Mouse (Mus musculus) thymus, postnatal 36 days (tissue): ENCODE data around the gene Olfr569.

Experiments used
- DNase-seq, 2 experiments: peaks; one replicate each; pipeline ENCODE4 v3.0.0; 2022; ENCODE audit warnings: mixed read lengths in 2 of 2

Olfr569 gene

DNA sequence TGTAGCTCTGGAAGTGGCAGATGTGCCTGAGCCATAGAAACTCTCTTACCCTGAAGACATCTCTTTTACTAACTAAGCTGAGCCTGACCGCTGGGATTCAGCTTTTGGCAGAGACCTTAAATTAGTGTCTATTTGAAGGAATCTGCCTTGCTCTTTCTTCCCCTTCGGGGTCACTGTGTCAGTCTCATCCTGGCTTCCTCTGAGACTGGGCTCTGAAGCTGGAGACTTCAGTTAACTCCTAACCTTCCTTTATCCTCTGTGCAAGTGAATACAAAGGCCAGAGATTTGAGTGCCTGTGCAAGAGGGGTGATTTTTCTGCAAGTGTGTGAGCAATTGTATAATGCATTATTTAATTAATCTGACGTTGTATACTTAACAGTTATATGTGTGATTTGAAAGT is at the start of gene Olfr569:
Gene Olfr569, minus strand, starts transcription at position 101 of the 400 bp plus-strand sequence.
- no peak for DNase-seq

DNA sequence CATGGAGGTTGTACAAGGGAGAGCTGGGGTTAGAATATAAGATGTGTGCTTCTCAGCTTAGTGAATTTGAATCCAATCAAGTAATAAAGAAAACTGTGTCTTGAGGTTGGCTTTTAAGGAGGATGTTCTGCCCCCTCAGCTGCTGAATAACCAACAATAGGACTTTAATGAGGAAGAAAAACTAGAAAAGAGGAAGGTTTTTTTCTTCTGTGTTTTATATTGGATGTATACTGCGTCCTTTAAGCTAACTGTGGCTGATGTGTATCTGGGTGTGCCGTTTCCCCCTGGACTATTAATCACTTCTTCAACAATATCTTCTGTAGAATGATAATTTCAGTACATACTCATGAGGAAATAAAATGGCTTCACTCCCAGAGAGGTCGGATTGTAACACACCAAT is 36.4 kb upstream of the Olfr569 start:
- no peak for DNase-seq

DNA sequence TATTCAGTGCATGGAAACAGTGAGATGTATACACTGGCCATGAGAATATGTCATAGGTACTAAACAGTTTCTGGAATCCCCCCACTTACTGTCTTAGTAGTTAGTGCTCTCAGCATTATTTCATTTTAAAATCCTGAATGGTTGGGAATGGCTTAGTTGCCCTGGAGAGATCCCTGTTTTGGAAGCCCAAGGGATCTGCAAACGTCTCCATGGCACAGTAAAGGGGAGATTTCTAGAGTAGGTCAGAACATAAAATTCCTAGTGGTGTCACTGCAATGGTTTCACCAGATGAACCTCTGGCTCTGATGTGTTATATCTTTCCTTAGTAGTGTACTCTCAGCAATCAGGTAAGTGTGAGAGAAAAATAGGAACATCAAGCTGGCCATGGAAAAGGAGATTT is 33.4 kb upstream of the Olfr569 start, which contains the start of gene Olfr572:
Gene Olfr572, plus strand, starts transcription at position 301 of the 400 bp plus-strand sequence.
- no peak for DNase-seq

DNA sequence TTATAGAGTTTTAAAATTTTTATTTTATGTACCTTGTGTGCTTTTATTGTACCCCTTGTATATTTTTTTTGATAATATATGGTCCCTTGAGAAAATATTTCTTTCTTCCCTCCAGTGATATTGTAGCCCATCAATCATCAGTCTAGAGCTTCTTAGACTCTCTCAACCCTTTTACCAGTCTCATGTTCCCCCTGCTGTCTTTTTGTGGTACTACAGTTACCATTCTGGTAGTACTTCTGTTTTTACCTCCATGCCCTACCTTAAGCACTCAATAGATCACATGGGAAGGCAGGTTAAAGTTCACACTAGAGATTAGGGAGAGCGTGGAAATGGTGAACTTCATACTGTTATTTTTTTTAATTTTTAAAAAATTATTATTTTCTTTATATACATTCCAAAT is 28.9 kb upstream of the Olfr569 start:
- no peak for DNase-seq

DNA sequence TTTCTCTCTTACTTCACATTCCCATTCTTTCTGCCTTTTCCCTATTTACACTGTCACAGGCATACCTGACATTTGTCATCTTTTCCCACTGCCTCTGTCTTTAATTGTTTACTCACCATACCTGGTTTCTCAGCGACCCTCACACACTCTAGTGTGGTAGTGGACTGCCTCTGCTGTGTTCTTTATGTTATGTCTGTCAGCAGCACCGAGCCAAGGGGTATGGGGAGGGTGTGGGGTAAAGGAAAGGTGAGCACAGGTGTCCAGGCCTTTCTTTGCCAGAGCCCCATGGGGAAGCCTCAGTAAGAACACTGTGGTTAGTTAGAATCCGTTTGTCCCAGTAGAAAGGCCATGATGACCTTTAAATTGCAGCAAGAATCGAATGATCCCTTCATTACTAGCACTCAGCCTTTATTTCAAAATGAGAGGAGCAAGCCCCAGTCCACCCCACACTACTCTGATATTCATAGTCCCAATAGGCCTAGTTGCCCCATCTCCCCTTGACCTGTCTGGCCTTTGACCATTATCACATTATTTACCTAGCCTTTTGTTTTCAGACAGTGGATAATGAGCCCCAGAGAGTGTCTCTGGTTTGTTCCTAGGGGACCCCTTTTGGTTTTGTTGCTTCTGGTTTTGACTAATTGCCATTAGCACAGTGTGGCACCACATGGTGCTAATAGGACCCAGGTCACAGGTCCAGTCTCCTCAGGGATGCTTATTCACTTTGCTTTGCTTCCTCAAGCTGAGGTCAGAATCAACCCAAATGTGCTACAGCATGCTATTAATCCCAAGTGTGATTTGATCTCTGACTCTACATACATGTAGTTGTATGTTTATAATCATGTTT is 26.6 kb upstream of the Olfr569 start, which contains the start of gene Olfr571:
Gene Olfr571, minus strand, starts transcription at position 505 of the 844 bp plus-strand sequence.
- no peak for DNase-seq

DNA sequence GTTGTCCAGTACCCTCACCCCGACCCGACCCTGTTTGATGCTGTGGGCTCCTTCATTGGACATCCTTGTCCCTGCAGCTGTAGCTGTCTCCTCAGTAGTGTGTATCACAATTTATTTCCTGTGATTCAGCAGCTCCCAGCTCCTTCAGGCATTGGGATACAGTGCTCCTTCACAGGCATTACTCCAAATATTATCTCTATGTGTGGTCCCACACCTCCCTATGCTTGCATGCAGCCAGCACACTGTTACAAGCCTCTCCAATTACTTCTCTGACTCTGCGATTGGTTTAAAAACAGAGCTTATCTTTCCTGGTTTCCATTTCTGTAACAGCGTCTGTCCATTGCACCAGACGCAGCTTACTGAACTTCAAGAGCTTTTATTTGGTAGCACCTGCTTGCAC is 25.7 kb upstream of the Olfr569 start:
- DNase-seq: no peak

DNA sequence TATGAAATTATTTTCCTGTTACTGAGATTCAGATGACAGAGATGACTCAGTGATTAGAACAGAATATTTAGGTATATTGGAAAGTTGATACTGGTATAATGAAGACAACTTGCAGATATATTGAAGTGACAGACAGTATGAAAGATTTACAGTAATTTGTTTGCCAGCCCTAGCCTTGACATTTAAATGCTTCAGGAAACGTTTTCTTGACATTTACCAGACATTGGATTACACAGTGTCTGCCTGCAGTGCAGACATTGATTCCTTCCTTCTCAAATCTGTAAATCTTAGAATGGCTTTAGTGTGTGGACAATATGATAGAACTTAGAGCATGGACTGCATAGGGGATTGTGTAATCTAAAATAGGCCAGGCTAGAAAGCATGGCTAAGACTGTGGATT is 24.6 kb upstream of the Olfr569 start:
- DNase-seq: no peak

DNA sequence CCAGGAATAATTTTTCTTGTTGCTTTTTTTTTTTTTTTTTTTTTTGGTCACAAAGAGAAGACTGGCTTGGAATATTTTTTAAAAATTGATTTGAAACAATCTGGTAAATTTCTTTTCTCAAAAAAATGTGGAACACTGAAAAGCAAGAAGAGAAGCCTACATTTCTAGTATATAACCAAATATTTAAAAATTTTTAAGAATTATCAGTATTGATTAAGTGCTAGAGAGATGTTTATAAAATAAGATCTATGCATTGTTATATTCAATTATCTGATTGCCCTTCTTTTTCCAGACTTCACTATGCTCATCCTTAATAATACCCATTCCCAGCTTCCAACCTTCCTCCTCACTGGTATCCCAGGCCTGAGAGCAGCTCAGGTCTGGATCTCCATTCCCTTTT is 13.9 kb downstream of the Olfr569 start, which contains the start of gene Olfr568:
Gene Olfr568, plus strand, starts transcription at position 301 of the 400 bp plus-strand sequence.
- DNase-seq: no peak

DNA sequence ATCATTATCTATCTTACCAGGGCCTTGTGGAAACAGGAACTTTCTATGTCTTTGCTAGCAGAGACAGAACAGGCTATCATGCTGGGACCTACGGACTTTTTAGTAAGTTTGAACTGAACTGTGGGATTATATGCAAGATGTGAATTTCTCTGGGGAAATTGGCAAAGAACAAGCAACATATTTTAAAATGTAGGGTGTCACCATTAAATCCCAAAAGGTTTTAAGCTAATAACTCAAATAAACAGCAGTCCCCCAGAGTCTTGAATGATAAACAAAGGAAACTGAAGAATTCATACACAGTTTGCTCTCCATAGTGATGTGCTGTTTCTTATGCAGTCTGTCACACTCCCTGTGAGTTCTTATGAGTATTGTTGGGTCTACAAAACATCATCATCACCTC is 32.0 kb downstream of the Olfr569 start, which contains the start of gene Olfr566:
Gene Olfr566, minus strand, starts transcription at position 101 of the 400 bp plus-strand sequence.
- no peak for DNase-seq

DNA sequence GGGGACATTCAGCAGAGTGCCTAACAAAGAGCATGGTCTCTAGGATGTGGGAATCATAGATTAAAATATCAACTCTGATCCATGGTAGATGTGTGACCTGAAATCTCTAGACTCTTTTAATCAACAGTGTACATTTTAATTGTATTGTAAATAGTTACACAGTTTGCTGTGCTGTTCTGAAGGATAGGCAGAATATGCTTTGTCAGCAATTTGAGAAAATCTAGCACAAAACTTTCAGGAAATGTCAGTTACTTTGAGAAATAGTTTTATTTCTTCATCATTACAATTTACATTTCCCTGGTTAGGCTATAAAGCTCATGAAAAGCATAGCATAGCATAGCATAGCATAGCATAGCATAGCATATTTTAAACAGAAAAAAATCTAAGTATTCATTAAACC is 34.9 kb downstream of the Olfr569 start:
- DNase-seq: no peak
